Mouse (Mus musculus) bone marrow, adult 2 months (tissue): Measurements from ENCODE around the gene Gas6.

Experiments used
- CTCF ChIP-seq: fragments of 200-500 bp; IDR thresholded peaks from 2 replicates; pipeline ENCODE4 v1.5.1; 2011; ENCODE audit warnings: low read length, control low read depth; ENCODE audit not compliant: control insufficient read depth, insufficient read depth
- POLR2A ChIP-seq: fragments of 200-500 bp; IDR thresholded peaks from 2 replicates; pipeline ENCODE4 v1.6.1; 2011; ENCODE audit warnings: low read depth, mild to moderate bottlenecking, control low read depth, low read length, borderline replicate concordance; ENCODE audit not compliant: control insufficient read depth

DNA sequence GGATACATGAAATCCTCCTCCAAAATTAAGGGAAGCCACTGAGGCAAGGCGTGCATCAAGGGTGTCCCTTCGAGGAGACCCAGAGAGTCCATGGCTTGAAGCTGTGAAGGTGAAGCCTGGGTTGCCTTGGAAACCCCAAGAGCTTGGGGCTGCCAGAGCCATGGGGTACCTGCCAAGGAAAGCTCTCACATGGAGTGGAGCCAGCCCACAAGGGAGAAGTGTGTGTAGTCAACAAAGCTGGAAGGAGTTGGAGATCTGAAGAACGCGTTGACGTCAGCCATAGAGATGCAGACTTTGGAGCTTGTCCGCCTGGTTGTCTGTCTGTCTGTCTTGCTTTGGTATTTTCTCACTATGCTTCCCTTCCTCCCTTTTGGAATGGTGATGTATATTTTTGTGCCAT is 73.3 kb downstream of the Gas6 start:
- TF ChIP-seq POLR2A (no peak), CTCF (no peak)
